Mouse (Mus musculus) cerebellum, adult 9-11 months (tissue): ENCODE measurements around the gene Fcgrt.
"Not testable (repeated sequence)": the region's sequence is repeated elsewhere in the genome, so short reads cannot be mapped to it uniquely, and the experiment has no call there.

Source experiments
- DNase-seq: peaks from one replicate; pipeline ENCODE4 v3.0.0; 2022

Gene Fcgrt

GRCm38 (mm10) chr7:45103652-45104180, at the start of gene Fcgrt:
Fcgrt (minus strand) TSS chr7:45103851.
- DNase-seq: peak; percentile 53

- not testable (repeated sequence) for DNase-seq
Measured at GRCm38 (mm10) chr7:45153052-45153451, 49.4 kb upstream of the Fcgrt start.

GRCm38 (mm10) chr7:45151303-45151702, 47.7 kb upstream of the Fcgrt start:
- peak; percentile 43 for DNase-seq

GRCm38 (mm10) chr7:45150321-45150720, 46.7 kb upstream of the Fcgrt start:
- DNase-seq: no peak

- peak; percentile 37 for DNase-seq
Measured at GRCm38 (mm10) chr7:45149545-45149944, 45.9 kb upstream of the Fcgrt start.

- DNase-seq: no peak
Measured at GRCm38 (mm10) chr7:45148534-45149098, 45.0 kb upstream of the Fcgrt start.

GRCm38 (mm10) chr7:45147899-45148298, 44.2 kb upstream of the Fcgrt start:
- DNase-seq: peak; percentile 25

- peak; percentile 28 for DNase-seq
Measured at GRCm38 (mm10) chr7:45147267-45147666, 43.6 kb upstream of the Fcgrt start.

- DNase-seq: peak; percentile 25
Measured at GRCm38 (mm10) chr7:45145460-45145859, 41.8 kb upstream of the Fcgrt start.

- DNase-seq: no peak
Measured at GRCm38 (mm10) chr7:45144368-45145174, 40.9 kb upstream of the Fcgrt start.

- no peak for DNase-seq
Measured at GRCm38 (mm10) chr7:45141914-45142313, 38.3 kb upstream of the Fcgrt start.

GRCm38 (mm10) chr7:45141319-45141718, 37.7 kb upstream of the Fcgrt start:
- no peak for DNase-seq

GRCm38 (mm10) chr7:45139904-45140723, 36.5 kb upstream of the Fcgrt start:
- peak; percentile 28 for DNase-seq

GRCm38 (mm10) chr7:45138403-45138802, 34.8 kb upstream of the Fcgrt start:
- no peak for DNase-seq

GRCm38 (mm10) chr7:45137171-45138006, 33.7 kb upstream of the Fcgrt start:
- peak; percentile 41 for DNase-seq

- DNase-seq: peak; percentile 91
Measured at GRCm38 (mm10) chr7:45135993-45136567, 32.4 kb upstream of the Fcgrt start, which contains the start of the genes Gm45713 and Flt3l. Gm45713 (minus strand) TSS chr7:45136231. Flt3l (minus strand) TSS chr7:45136432.

GRCm38 (mm10) chr7:45135370-45135769, 31.7 kb upstream of the Fcgrt start:
- DNase-seq: no peak

GRCm38 (mm10) chr7:45134544-45135026, 30.9 kb upstream of the Fcgrt start:
- DNase-seq: peak; percentile 58

- peak; percentile 36 for DNase-seq
Measured at GRCm38 (mm10) chr7:45133446-45134159, 30.0 kb upstream of the Fcgrt start.

GRCm38 (mm10) chr7:45131850-45132249, 28.2 kb upstream of the Fcgrt start:
- peak; percentile 51 for DNase-seq
